Mouse (Mus musculus) midbrain, postnatal 0 days (tissue): ENCODE measurements around the gene Akt3. TPM values are rescaled to one million over a fixed set of nuclear protein-coding genes. Genes with fewer than 3 reads are reported as not detected.
A peak's percentile ranks its signal among the peaks of the same experiment; 100 is the strongest.

Source experiments
- ATAC-seq: fragments of 200-750 bp; cut with Nextera tagmentation; 2 replicates; pipeline ENCODE4 v1.8.0; 2017; ENCODE audit warnings: moderate number of reproducible peaks, mild to moderate bottlenecking, moderate TSS enrichment, moderate library complexity; ENCODE audit not compliant: low FRiP score
- DNase-seq: peaks from one replicate; pipeline ENCODE4 v3.0.0-alpha.2; 2015; ENCODE audit warnings: low spot score
- H3K27ac ChIP-seq: fragments of 300-500 bp; sonication (generic); 2 replicates; pipeline ENCODE4 v1.5.1; 2014; ENCODE audit warnings: low read depth, mild to moderate bottlenecking, low read length, mixed read lengths
- H3K27me3 ChIP-seq: fragments of 300-500 bp; sonication (generic); 2 replicates; pipeline ENCODE4 v1.6.1; 2014; ENCODE audit warnings: low read length, control low read depth, mixed read lengths; ENCODE audit not compliant: insufficient read depth
- H3K36me3 ChIP-seq: fragments of 300-500 bp; sonication (generic); 2 replicates; pipeline ENCODE4 v1.6.1; 2014; ENCODE audit warnings: low read length, control low read depth, mixed read lengths; ENCODE audit not compliant: insufficient read depth
- H3K4me1 ChIP-seq: fragments of 300-500 bp; sonication (generic); 2 replicates; pipeline ENCODE4 v1.6.1; 2014; ENCODE audit warnings: mild to moderate bottlenecking, control low read depth, antibody characterized with exemption, low read length, mixed read lengths; ENCODE audit not compliant: insufficient read depth
- H3K4me2 ChIP-seq: fragments of 300-500 bp; sonication (generic); 2 replicates; pipeline ENCODE4 v1.6.1; 2014; ENCODE audit warnings: low read depth, mild to moderate bottlenecking, low read length, mixed read lengths; ENCODE audit not compliant: poor library complexity, severe bottlenecking
- H3K4me3 ChIP-seq: fragments of 300-500 bp; sonication (generic); 2 replicates; pipeline ENCODE4 v1.5.1; 2014; ENCODE audit warnings: low read depth, mild to moderate bottlenecking, low read length, moderate library complexity
- H3K9ac ChIP-seq: fragments of 300-500 bp; sonication (generic); replicated peaks from 2 replicates; pipeline ENCODE4 v1.6.1; 2014; ENCODE audit warnings: mild to moderate bottlenecking, low read length, moderate library complexity, mixed read lengths; ENCODE audit not compliant: poor library complexity, severe bottlenecking
- H3K9me3 ChIP-seq: fragments of 300-500 bp; sonication (generic); 2 replicates; pipeline ENCODE4 v1.6.1; 2016; ENCODE audit warnings: low read length, control low read depth
- CTCF ChIP-seq: IDR thresholded peaks from 2 replicates; pipeline ENCODE4 v1.5.1; 2016; ENCODE audit warnings: antibody characterized with exemption, mild to moderate bottlenecking
- WGBS: fragments of 180-500 bp; shearing (Covaris S2); extraction: QIAGEN DNeasy Blood & Tissue Kit; methylation state at CpG from one replicate; pipeline ENCODE4 v1.1.7; 2014; 5-methylcytosine and 5-hydroxymethylcytosine counted together
- polyA plus RNA-seq: library from polyadenylated mRNA; unstranded; fragments of >200 nt; fragmentation: Nextera tagmentation; extraction: Ambion mirVana; gene quantifications from 2 replicates; pipeline ENCODE4 v1.2.1, GENCODE M21; 2015
- total RNA-seq: library from RNA; depleted of rRNA; stranded (reverse); fragments of >200 nt; gene quantifications from 2 replicates; pipeline ENCODE4 v1.2.3, GENCODE M21; 2014

Akt3 gene
- total and polyA plus RNA-seq, 2 experiments from 2014 or later = 14.5 to 92.6 TPM

DNA sequence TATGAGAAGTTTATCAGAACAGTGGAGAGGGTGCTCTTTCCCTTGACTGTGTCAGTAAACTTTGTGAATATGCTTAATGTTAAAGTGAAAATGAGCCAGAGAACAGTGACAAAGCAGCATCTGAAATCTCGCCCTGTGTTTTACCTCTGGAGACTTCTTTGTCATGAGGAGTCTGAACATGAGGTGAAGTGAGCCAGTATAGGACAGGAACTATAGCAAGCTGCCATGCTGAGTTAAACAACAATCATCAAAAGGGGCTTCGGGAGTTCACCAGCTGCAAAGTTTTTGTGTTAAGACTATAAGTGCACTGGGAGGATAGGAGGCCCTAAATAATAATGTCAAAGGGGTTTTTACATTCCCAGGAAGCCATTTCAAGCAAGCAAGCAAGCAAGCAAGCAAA, 71.3 kb downstream of the Akt3 start:
- no peak for TF ChIP-seq CTCF
- no peak for DNase-seq
- 23% methylated on average over 2 of the region's 2 CpGs for WGBS

DNA sequence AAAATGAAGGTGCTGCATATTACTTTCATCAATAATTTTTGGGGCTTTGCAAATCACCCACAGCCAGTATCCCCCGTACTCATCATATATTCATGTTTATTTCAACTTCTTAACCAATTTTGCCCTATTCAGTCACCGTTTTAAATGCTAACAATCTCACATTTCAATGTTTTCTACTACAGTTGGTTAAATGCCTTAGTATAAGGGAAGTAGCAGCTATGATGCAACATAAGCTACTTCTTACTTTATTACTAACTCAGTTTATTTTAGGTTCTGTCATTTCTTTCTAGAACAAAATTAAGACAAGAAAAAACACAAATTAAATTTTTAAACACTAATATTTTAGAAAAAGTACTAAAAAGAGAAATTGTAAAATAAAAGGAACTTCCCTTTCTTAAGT, 78.4 kb downstream of the Akt3 start:
- ATAC-seq = no peak
- no peaks in the 10 kb centered on the region for H3K4me1 ChIP-seq
- H3K27ac ChIP-seq = no peak overlapping the region
- H3K36me3 ChIP-seq = no peaks in the 10 kb centered on the region
- H3K9ac ChIP-seq = no peak overlapping the region
- H3K4me3 ChIP-seq = no peak overlapping the region
- H3K27me3 ChIP-seq = no peaks in the 10 kb centered on the region
- H3K9me3 ChIP-seq = no peaks in the 10 kb centered on the region
- no peak overlapping the region for H3K4me2 ChIP-seq
- DNase-seq = no peak
- no peak for TF ChIP-seq CTCF
- 96% methylated on average over 2 of the region's 2 CpGs for WGBS

More for the DNA sequence above, 71.3 kb downstream of the Akt3 start:
- no peaks in the 10 kb centered on the region for H3K4me1 ChIP-seq
- H3K27ac ChIP-seq = no peak overlapping the region
- H3K27me3 ChIP-seq = no peaks in the 10 kb centered on the region
- no peak overlapping the region for H3K9ac ChIP-seq
- no peak overlapping the region for H3K4me2 ChIP-seq
- H3K36me3 ChIP-seq = no peaks in the 10 kb centered on the region
- ATAC-seq = no peak
- H3K9me3 ChIP-seq = no peaks in the 10 kb centered on the region
- no peak overlapping the region for H3K4me3 ChIP-seq

DNA sequence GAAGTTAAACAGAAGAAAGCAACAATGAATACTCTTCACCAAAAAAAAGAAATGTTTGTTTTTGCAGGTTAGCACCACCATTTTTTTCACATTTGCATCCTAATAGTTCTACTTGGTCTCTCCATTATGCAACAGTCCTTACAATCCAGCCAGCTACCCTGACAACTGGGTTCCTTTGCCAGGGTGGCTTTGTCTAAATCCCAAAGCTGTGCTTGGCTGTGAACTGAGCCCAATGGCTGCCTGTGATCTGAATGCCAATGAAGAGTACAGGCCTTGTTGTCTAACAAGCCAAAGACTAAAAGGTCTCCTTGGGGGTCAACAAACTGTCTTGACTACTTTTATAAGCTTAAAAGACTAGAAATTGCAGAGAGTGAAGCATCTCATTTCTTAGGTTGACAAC, 82.6 kb downstream of the Akt3 start:
- no peak for TF ChIP-seq CTCF
- H3K4me2 ChIP-seq = no peak overlapping the region
- peak; percentile 93 for DNase-seq
- no peak overlapping the region for H3K4me3 ChIP-seq
- 0 out of 2 replicates have a peak, but pooled peaks have one; percentile 62 for ATAC-seq
- no peak overlapping the region for H3K9ac ChIP-seq
- H3K36me3 ChIP-seq = no peaks in the 10 kb centered on the region
- H3K9me3 ChIP-seq = no peaks in the 10 kb centered on the region
- no peaks in the 10 kb centered on the region for H3K4me1 ChIP-seq
- H3K27ac ChIP-seq = no peak overlapping the region
- no peaks in the 10 kb centered on the region for H3K27me3 ChIP-seq

DNA sequence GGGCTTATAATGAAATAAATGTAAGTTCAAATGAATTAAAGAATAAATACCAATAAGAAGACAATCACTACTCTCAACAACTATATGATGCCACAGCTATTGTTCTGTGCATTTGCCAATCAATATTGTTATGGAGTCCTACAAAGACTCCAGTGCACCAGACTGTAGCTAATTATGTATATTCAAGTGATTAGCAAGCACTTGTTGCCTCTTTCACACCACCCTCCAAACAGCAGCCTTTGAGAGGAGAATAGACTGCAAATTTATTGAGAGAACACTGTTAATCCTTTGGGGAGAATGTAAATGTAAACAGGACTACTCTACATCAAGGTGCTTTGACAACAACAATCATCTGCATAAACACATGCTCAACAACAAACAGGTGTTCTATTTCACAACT, 86.7 kb downstream of the Akt3 start:
- no peak for DNase-seq
- no peaks in the 10 kb centered on the region for H3K9me3 ChIP-seq
- no peaks in the 10 kb centered on the region for H3K36me3 ChIP-seq
- H3K4me3 ChIP-seq = no peak overlapping the region
- TF ChIP-seq CTCF = no peak
- H3K4me1 ChIP-seq = no peaks in the 10 kb centered on the region
- no peak overlapping the region for H3K27ac ChIP-seq
- no peak for ATAC-seq
- H3K4me2 ChIP-seq = no peak overlapping the region
- H3K27me3 ChIP-seq = no peaks in the 10 kb centered on the region
- H3K9ac ChIP-seq = no peak overlapping the region

DNA sequence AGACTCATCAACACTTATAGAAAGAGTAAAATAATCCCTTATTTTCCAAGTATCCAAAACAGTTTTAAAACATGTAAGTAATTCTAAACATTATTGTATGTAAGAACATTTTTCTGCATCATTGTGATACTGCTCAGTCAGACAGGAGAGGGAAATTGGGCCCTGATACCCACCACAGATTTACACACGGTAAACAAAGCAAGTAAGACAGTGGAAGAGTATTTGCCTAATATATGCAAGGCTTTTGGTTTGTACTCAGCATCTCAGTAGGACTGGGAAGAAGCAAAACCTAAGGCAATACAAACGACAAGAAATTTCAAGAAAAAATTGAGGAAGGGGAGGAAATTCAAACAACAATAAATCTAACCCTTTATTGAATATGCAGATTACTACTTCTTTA, 92.2 kb downstream of the Akt3 start:
- Histone ChIP-seq H3K4me1 (no peaks in the 10 kb centered on the region), H3K27ac (no peak overlapping the region), H3K9me3 (no peaks in the 10 kb centered on the region), H3K36me3 (no peaks in the 10 kb centered on the region), H3K9ac (no peak overlapping the region), H3K27me3 (no peaks in the 10 kb centered on the region), H3K4me3 (no peak overlapping the region), H3K4me2 (no peak overlapping the region)
- DNase-seq (no peak), ATAC-seq (no peak)
- no peak for TF ChIP-seq CTCF
- WGBS = 20% methylated on average over 2 of the region's 2 CpGs

DNA sequence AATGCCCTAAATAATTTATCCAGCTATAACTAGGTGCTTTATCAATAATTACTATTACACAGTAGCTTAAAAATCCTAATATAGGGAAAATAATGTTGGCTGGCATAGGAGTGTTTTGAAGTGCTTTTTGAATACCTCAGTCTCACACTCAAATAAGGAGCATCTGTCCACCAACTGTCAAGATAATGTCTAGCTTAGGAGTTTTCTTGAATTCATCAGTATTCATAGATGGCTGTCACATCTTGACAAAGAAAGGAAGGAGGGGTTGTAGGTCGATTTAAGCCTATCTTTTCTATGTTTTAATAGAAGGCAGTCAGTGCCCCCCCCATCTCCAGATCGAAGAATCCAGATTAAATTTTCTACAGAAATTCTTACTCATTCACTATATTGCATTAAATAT, 92.7 kb downstream of the Akt3 start:
- no peak for TF ChIP-seq CTCF
- Histone ChIP-seq H3K9me3 (no peaks in the 10 kb centered on the region), H3K27me3 (no peaks in the 10 kb centered on the region), H3K4me3 (no peak overlapping the region), H3K9ac (no peak overlapping the region), H3K27ac (no peak overlapping the region), H3K4me2 (no peak overlapping the region), H3K4me1 (no peaks in the 10 kb centered on the region), H3K36me3 (no peaks in the 10 kb centered on the region)
- 46% methylated on average over 2 of the region's 2 CpGs for WGBS
- ATAC-seq (no peak), DNase-seq (no peak)
